ENCODE assay signal across 20 mouse cellular contexts in the genomic region with DNA sequence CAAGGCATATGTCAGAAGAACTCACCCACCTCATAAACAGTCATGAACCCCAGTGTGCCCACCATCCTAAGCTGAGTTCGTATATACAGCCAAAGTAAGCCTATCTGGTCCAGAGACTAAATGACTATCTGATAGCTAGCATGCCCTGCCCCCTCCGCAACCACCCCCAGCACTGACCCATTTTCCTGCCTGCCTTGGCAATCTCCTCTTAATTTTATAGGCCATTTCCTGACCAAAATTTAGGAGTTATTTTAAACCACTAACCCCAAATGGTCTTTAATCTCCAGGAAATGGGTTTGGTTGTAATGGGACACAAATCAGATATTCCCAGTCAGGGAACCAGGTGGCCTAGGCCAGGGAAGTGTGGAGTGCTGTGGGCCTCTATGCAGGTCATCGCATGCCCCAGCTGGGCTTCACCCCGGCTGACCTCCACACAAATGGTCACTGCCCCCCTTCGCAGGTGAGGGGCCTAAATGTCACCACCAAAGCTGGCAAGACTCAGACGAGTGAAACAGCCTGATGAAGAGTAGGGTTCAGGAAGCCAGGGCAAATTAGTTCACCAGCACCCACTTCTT. TPM values are rescaled to one million over a fixed set of nuclear protein-coding genes. Genes with fewer than 3 reads are reported as not detected.
DNase-seq lines count a peak whose midpoint lies in the region; ATAC-seq and TF ChIP-seq lines count a peak whose summit lies in the region.
"Had no signal": no experiment of that assay in that cellular context is flagged by ENCODE, and none has a peak within 500 bp of the region (broad histone marks: within the 10 kb centered on the region; RNA-seq: fewer than 3 reads in every experiment).

No protein-coding gene starts in this region.

- H3K27me3 ChIP-seq in kidney, adult 2 months (replicated peaks; ENCODE audit: control insufficient read depth, insufficient read depth, low read length) = no peaks in the 10 kb centered on the region
- no peaks in the 10 kb centered on the region for H3K27me3 ChIP-seq in kidney, embryonic 14.5 days (ENCODE audit: control insufficient read depth, insufficient read depth, low read length)
- H3K27me3 ChIP-seq in midbrain, embryonic 11.5 days (ENCODE audit: control insufficient read depth, insufficient read depth, low read length) = 0 out of 2 replicates have a peak, but pooled peaks cover 3% of the 10 kb centered on the region
- no peaks in the 10 kb centered on the region for H3K27me3 ChIP-seq in midbrain, postnatal 0 days (ENCODE audit: insufficient read depth, low read length)
- H3K27me3 ChIP-seq: heart, embryonic 13.5 days; Patski had no signal

- peaks cover 38% of the 10 kb centered on the region for H3K4me1 ChIP-seq in kidney, adult 2 months (ENCODE audit: control insufficient read depth, insufficient read depth, low read length)
- peaks cover 40% of the 10 kb centered on the region for H3K4me1 ChIP-seq in kidney, embryonic 14.5 days (ENCODE audit: control insufficient read depth, insufficient read depth, low read length)
- peaks cover 9% of the 10 kb centered on the region; the same call in 1 of the 2 replicates for H3K4me1 ChIP-seq in midbrain, embryonic 11.5 days (ENCODE audit: control insufficient read depth, insufficient read depth, low read length)
- no peaks in the 10 kb centered on the region for H3K4me1 ChIP-seq in midbrain, postnatal 0 days (ENCODE audit: insufficient read depth, low read length)
- H3K4me1 ChIP-seq: forebrain, embryonic 13.5 days had no signal

- no peaks in the 10 kb centered on the region for H3K9me3 ChIP-seq in kidney, embryonic 14.5 days (ENCODE audit: control insufficient read depth, low read length)
- H3K9me3 ChIP-seq in midbrain, embryonic 11.5 days (ENCODE audit: control insufficient read depth, low read length) = no peaks in the 10 kb centered on the region
- no peaks in the 10 kb centered on the region for H3K9me3 ChIP-seq in midbrain, postnatal 0 days (ENCODE audit: low read length)
- H3K9me3 ChIP-seq: embryonic facial prominence, embryonic 10.5 days; forebrain, embryonic 13.5 days; heart, embryonic 13.5 days; hindbrain, embryonic 15.5 days had no signal

- H3K4me3 ChIP-seq in kidney, adult 2 months (ENCODE audit: insufficient read depth, low read depth, low read length) = no peak overlapping the region
- H3K4me3 ChIP-seq in kidney, embryonic 14.5 days (ENCODE audit: low read length) = no peak overlapping the region
- H3K4me3 ChIP-seq in midbrain, embryonic 11.5 days (ENCODE audit: low read depth, low read length) = no peak overlapping the region
- no peak overlapping the region for H3K4me3 ChIP-seq in midbrain, postnatal 0 days (ENCODE audit: low read depth, low read length)
- H3K4me3 ChIP-seq: embryonic facial prominence, embryonic 10.5 days; forebrain, embryonic 13.5 days; heart, embryonic 13.5 days; hindbrain, embryonic 15.5 days had no signal

- ATAC-seq in kidney, embryonic 14.5 days (ENCODE audit: low FRiP score, low TSS enrichment) = no peak
- ATAC-seq in midbrain, embryonic 11.5 days (ENCODE audit: low FRiP score) = no peak
- no peak for ATAC-seq in midbrain, postnatal 0 days (ENCODE audit: low FRiP score)
- ATAC-seq: activated CD4-positive, CD25-positive, alpha-beta regulatory T cell, adult 4 months; forebrain, embryonic 13.5 days; forebrain, postnatal 0 days; inflammation-experienced regulatory T-cells, adult 6 months; Patski had no signal

- H3K36me3 ChIP-seq in kidney, adult 2 months (ENCODE audit: control insufficient read depth, insufficient read depth, low read length) = no peaks in the 10 kb centered on the region
- H3K36me3 ChIP-seq in kidney, embryonic 14.5 days (ENCODE audit: control insufficient read depth, insufficient read depth, low read length) = peaks cover 16% of the 10 kb centered on the region
- no peaks in the 10 kb centered on the region for H3K36me3 ChIP-seq in midbrain, embryonic 11.5 days (ENCODE audit: control insufficient read depth, insufficient read depth, low read length)
- no peaks in the 10 kb centered on the region for H3K36me3 ChIP-seq in midbrain, postnatal 0 days (ENCODE audit: insufficient read depth, low read length)
- H3K36me3 ChIP-seq: hindbrain, embryonic 15.5 days had no signal

- H3K27ac ChIP-seq in kidney, adult 2 months (ENCODE audit: insufficient read depth, low read depth, low read length) = no peak overlapping the region
- H3K27ac ChIP-seq in kidney, embryonic 14.5 days (ENCODE audit: low read depth, low read length) = no peak overlapping the region
- no peak overlapping the region for H3K27ac ChIP-seq in midbrain, embryonic 11.5 days (ENCODE audit: low read depth, low read length)
- H3K27ac ChIP-seq in midbrain, postnatal 0 days (ENCODE audit: low read depth, low read length) = no peak overlapping the region
- H3K27ac ChIP-seq: embryonic facial prominence, embryonic 10.5 days; forebrain, embryonic 13.5 days; heart, embryonic 13.5 days; hindbrain, embryonic 15.5 days had no signal

- TF ChIP-seq CTCF in kidney, adult 2 months (conservative IDR thresholded peaks at IDR 0.05; ENCODE audit: insufficient read depth, insufficient read length, low read depth, low read length) = no peak
- TF ChIP-seq CTCF in midbrain, postnatal 0 days (IDR thresholded peaks at IDR 0.05) = no peak

- TF ChIP-seq POLR2A in kidney, adult 2 months (IDR thresholded peaks at IDR 0.05; ENCODE audit: low read depth, low read length) = no peak

- intact Hi-C loops in heart, postnatal 14 days (cut with DNase I) = no loop called here

- 55% methylated on average over 6 of the region's 6 CpGs for WGBS in kidney, adult 2 months
- WGBS in kidney, embryonic 14.5 days = 48% methylated on average over 6 of the region's 6 CpGs
- WGBS in midbrain, embryonic 11.5 days = 90% methylated on average over 6 of the region's 6 CpGs
- WGBS in midbrain, postnatal 0 days = 92% methylated on average over 6 of the region's 6 CpGs

- DNase-seq in heart, adult 11 months = peak; percentile 92
- no peak for DNase-seq in heart, postnatal 14 days
- DNase-seq in kidney, adult 2 months = peak; percentile 81
- DNase-seq in midbrain, embryonic 11.5 days (ENCODE audit: low spot score, missing footprints) = peak; percentile 69
- DNase-seq in midbrain, postnatal 0 days (ENCODE audit: low spot score) = no peak
- DNase-seq in kidney, postnatal 4 days = peak; percentile 59 to 72
- no peak for DNase-seq in neural tube, embryonic 10.5 days (ENCODE audit: extremely low spot score, low spot score)
- DNase-seq: adrenal gland, postnatal 25 days; cerebellum, adult 2 months; cerebellum, postnatal 10 days; forebrain, postnatal 0 days; gastrocnemius, postnatal 36 days had no signal

- H3K4me2 ChIP-seq in kidney, embryonic 14.5 days (replicated peaks; ENCODE audit: low read depth, low read length) = no peak overlapping the region
- no peak overlapping the region for H3K4me2 ChIP-seq in midbrain, embryonic 11.5 days
- no peak overlapping the region for H3K4me2 ChIP-seq in midbrain, postnatal 0 days (ENCODE audit: low read depth, low read length, poor library complexity, severe bottlenecking)
- H3K4me2 ChIP-seq: forebrain, embryonic 13.5 days; heart, embryonic 13.5 days; hindbrain, embryonic 15.5 days had no signal

- no peak overlapping the region for H3K9ac ChIP-seq in kidney, embryonic 14.5 days (ENCODE audit: low read depth, low read length)
- no peak overlapping the region for H3K9ac ChIP-seq in midbrain, embryonic 11.5 days (ENCODE audit: low read length)
- no peak overlapping the region for H3K9ac ChIP-seq in midbrain, postnatal 0 days (replicated peaks; ENCODE audit: low read length, poor library complexity, severe bottlenecking)
- H3K9ac ChIP-seq: forebrain, embryonic 13.5 days; forebrain, postnatal 0 days; heart, embryonic 13.5 days; hindbrain, embryonic 15.5 days had no signal

RNA-seq across cellular contexts. Expression of gene Col4a2, which starts 8.5 kb away (rescaled TPM):
- total RNA-seq in heart, postnatal 14 days (2021) = 100 to 1,000 TPM; 570 to 571 TPM
- polyA plus RNA-seq in kidney, adult 2 months (2012; rRNA removed) = 75.6 and 83.5 TPM in 2 replicates
- 45.1 and 82.2 TPM in 2 replicates for polyA plus RNA-seq in kidney, embryonic 14.5 days (2014; fragmentation: Nextera tagmentation; extraction: Ambion mirVana)
- 28.5 and 34.1 TPM in 2 replicates for polyA plus RNA-seq in midbrain, embryonic 11.5 days (2014; fragmentation: Nextera tagmentation; extraction: Ambion mirVana)
- total RNA-seq in midbrain, postnatal 0 days (2014; rRNA removed) = 92.5 and 103 TPM in 2 replicates
- 30.0 and 31.3 TPM in 2 replicates for polyA plus RNA-seq in midbrain, postnatal 0 days (2015; fragmentation: Nextera tagmentation; extraction: Ambion mirVana)
- polyA plus RNA-seq: activated CD4-positive, CD25-positive, alpha-beta regulatory T cell, adult 4 months; inflammation-experienced regulatory T-cells, adult 6 months had no signal

RNA-seq across cellular contexts. Expression of gene Col4a1, which starts 8.5 kb away (rescaled TPM):
- 1,000 to 10,000 TPM; 1,046 to 1,073 TPM for total RNA-seq in heart, postnatal 14 days (2021)
- polyA plus RNA-seq in kidney, adult 2 months (2012; rRNA removed) = 216 and 304 TPM in 2 replicates
- 169 and 322 TPM in 2 replicates for polyA plus RNA-seq in kidney, embryonic 14.5 days (2014; fragmentation: Nextera tagmentation; extraction: Ambion mirVana)
- polyA plus RNA-seq in midbrain, embryonic 11.5 days (2014; fragmentation: Nextera tagmentation; extraction: Ambion mirVana) = 105 and 115 TPM in 2 replicates
- total RNA-seq in midbrain, postnatal 0 days (2014; rRNA removed) = 193 and 219 TPM in 2 replicates
- polyA plus RNA-seq in midbrain, postnatal 0 days (2015; fragmentation: Nextera tagmentation; extraction: Ambion mirVana) = 45.2 and 48.2 TPM in 2 replicates
- polyA plus RNA-seq: activated CD4-positive, CD25-positive, alpha-beta regulatory T cell, adult 4 months had no signal

Comparison
In these comparisons a context has a peak if more than half of its experiments do, and no peak if none do; other contexts are left out.
1. DNase-seq: peak in heart, adult 11 months (single experiment), kidney, adult 2 months (single experiment), midbrain, embryonic 11.5 days (single experiment) and kidney, postnatal 4 days (2 of 2); none in heart, postnatal 14 days (0 of 2), midbrain, postnatal 0 days (single experiment) and neural tube, embryonic 10.5 days (single experiment).